Mouse (Mus musculus) embryonic facial prominence, embryonic 13.5 days (tissue): ENCODE data around the gene Gm10260. TPM values are rescaled to one million over a fixed set of nuclear protein-coding genes. Genes with fewer than 3 reads are reported as not detected.

Source experiments
- ATAC-seq: fragments of 200-750 bp; cut with Nextera tagmentation; 2 replicates; pipeline ENCODE4 v1.8.0; 2017; ENCODE audit warnings: low read depth; ENCODE audit not compliant: insufficient number of reproducible peaks, insufficient read depth, low FRiP score, low TSS enrichment
- H3K27ac ChIP-seq: fragments of 300-500 bp; sonication (generic); 2 replicates; pipeline ENCODE4 v1.5.1; 2015; ENCODE audit warnings: moderate library complexity, mild to moderate bottlenecking, inconsistent platforms
- H3K27me3 ChIP-seq: fragments of 300-500 bp; sonication (generic); 2 replicates; pipeline ENCODE4 v1.6.1; 2015; ENCODE audit warnings: mild to moderate bottlenecking, inconsistent platforms
- H3K36me3 ChIP-seq: fragments of 300-500 bp; sonication (generic); 2 replicates; pipeline ENCODE4 v1.6.1; 2015; ENCODE audit warnings: mild to moderate bottlenecking, inconsistent platforms
- H3K4me1 ChIP-seq: fragments of 300-500 bp; sonication (generic); 2 replicates; pipeline ENCODE4 v1.6.1; 2015; ENCODE audit warnings: inconsistent platforms
- H3K4me2 ChIP-seq: fragments of 300-500 bp; sonication (generic); 2 replicates; pipeline ENCODE4 v1.6.1; 2015; ENCODE audit warnings: moderate library complexity, mild to moderate bottlenecking, inconsistent platforms
- H3K4me3 ChIP-seq: fragments of 300-500 bp; sonication (generic); 2 replicates; pipeline ENCODE4 v1.5.1; 2015; ENCODE audit warnings: mild to moderate bottlenecking, inconsistent platforms
- H3K9ac ChIP-seq: fragments of 300-500 bp; sonication (generic); 2 replicates; pipeline ENCODE4 v1.6.1; 2015; ENCODE audit warnings: mild to moderate bottlenecking, inconsistent platforms
- H3K9me3 ChIP-seq: fragments of 300-500 bp; sonication (generic); 2 replicates; pipeline ENCODE4 v1.6.1; 2016; ENCODE audit warnings: inconsistent platforms
- WGBS: fragments of 180-500 bp; shearing (Covaris S2); methylation state at CpG from one replicate; pipeline ENCODE4 v1.1.7; 2015; ENCODE audit warnings: mixed read lengths; 5-methylcytosine and 5-hydroxymethylcytosine counted together
- polyA plus RNA-seq: library from polyadenylated mRNA; unstranded; fragments of >200 nt; fragmentation: Nextera tagmentation; extraction: Ambion mirVana; gene quantifications from 2 replicates; pipeline ENCODE4 v1.2.1, GENCODE M21; 2015

Gm10260 gene
- polyA plus RNA-seq, 1 experiment from 2014 or later: 1.4 TPM

DNA sequence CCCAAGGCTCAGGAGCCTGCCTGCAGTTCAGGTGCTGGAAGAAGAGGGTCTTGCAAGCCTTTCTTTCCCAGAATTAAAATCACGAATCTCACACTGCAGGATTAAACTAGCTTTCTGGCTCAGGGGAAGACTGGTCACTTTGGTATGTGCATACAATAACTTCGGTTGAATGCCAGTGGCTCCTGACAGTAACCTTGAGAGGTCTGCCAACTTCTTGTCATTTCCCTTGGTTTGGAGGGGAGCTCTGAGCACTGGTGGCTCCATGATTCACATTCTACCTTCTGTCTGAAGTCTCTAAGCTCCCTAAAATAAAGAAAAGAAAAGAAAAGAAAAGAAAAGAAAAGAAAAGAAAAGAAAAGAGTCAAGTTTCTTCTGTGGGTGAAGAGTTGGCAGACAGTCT is 16.4 kb downstream of the Gm10260 start:
- Histone ChIP-seq H3K9ac (no peak overlapping the region), H3K4me1 (peaks cover 10% of the 10 kb centered on the region), H3K4me2 (no peak overlapping the region), H3K27ac (no peak overlapping the region), H3K4me3 (no peak overlapping the region), H3K9me3 (no peaks in the 10 kb centered on the region), H3K36me3 (no peaks in the 10 kb centered on the region), H3K27me3 (no peaks in the 10 kb centered on the region)
- no peak for ATAC-seq
- WGBS: 58% methylated on average over 2 of the region's 2 CpGs

DNA sequence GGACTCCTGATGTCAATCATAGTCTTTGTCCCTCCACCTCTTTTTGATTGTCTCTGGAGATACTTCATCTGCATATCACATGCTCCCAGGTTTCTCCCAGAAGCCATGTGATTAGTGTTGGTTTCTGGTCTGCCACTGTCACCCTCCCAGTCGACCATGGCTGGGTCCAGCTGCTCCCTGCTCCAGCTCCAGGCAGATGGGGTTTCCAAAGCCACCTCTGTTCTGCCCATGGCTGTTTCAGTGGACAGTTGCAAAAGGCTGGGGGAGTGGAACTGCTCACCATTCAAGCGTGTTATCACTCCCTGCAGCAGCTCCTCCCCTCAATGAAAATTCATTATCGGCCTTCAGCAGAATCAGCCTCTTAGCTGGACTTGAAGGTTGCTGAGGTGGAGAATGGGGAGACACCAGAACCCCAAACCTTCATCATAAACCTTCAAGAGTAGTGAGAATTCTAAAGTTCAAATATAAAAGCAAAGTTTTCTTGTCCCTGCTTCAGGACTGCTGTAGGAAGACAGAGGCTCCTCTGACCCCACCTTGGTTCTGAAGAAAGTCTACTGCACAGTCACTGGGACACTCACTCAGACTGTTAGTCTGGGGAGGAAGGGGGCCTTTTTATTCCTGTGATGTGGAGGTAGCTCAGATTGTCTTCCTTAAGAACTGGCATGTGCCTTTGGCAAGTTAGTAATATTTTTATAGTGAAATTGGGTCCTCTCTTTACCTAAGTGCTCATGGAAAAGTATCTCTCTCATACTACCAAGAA is 17.0 kb downstream of the Gm10260 start:
- ATAC-seq: no peak
- Histone ChIP-seq H3K4me2 (no peak overlapping the region), H3K9ac (no peak overlapping the region), H3K36me3 (no peaks in the 10 kb centered on the region), H3K4me1 (peaks cover 10% of the 10 kb centered on the region), H3K27ac (no peak overlapping the region), H3K4me3 (no peak overlapping the region), H3K27me3 (no peaks in the 10 kb centered on the region), H3K9me3 (no peaks in the 10 kb centered on the region)
- 66% methylated on average over 3 of the region's 3 CpGs for WGBS

DNA sequence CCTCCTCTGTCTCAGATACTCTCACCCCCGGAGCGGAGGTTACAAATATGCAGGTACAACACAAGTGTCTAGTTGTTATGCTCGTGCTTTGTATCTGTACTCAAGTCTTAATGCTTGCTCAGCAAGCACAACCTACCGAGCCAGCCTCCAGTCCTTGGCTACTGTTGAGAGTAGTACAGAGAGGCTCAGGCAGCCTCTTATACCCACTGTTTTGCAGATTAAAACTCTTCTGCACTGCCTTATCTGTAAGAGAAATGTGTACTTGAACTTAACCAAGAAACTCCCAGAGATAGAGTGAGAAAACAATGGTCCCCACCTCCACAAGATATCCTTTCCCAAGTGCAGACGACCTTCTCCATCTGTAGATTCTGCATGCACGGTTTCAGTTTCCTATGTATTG is 24.5 kb downstream of the Gm10260 start:
- Histone ChIP-seq H3K36me3 (no peaks in the 10 kb centered on the region), H3K27ac (no peak overlapping the region), H3K4me3 (no peak overlapping the region), H3K9ac (no peak overlapping the region), H3K27me3 (no peaks in the 10 kb centered on the region), H3K4me2 (no peak overlapping the region), H3K9me3 (no peaks in the 10 kb centered on the region), H3K4me1 (no peaks in the 10 kb centered on the region)
- WGBS: 91% methylated on average over 6 of the region's 6 CpGs
- no peak for ATAC-seq

DNA sequence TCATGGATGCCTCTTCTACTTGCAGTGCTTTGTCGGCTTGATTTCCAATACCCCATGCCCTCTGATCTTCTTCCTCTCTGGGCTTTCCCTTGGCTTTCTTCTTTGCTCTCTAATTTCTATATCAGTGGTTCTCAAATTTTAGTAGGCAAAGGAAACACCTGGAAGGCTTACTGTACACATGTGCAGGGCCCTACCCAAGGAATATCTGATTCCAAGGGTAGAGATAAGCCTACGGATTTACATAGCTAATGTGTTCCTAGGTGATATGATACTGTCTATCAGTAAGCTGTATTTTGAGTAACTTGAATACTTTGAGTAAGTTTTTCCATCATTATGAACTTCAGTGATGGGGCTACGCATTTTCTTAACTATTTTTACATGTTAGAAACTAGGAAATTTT is 25.7 kb downstream of the Gm10260 start:
- no peak for ATAC-seq
- no peak overlapping the region for H3K27ac ChIP-seq
- WGBS: 90% methylated on average over 3 of the region's 3 CpGs
- H3K4me1 ChIP-seq: no peaks in the 10 kb centered on the region
- no peaks in the 10 kb centered on the region for H3K27me3 ChIP-seq
- H3K4me2 ChIP-seq: no peak overlapping the region
- no peak overlapping the region for H3K9ac ChIP-seq
- no peak overlapping the region for H3K4me3 ChIP-seq
- H3K9me3 ChIP-seq: no peaks in the 10 kb centered on the region
- no peaks in the 10 kb centered on the region for H3K36me3 ChIP-seq

DNA sequence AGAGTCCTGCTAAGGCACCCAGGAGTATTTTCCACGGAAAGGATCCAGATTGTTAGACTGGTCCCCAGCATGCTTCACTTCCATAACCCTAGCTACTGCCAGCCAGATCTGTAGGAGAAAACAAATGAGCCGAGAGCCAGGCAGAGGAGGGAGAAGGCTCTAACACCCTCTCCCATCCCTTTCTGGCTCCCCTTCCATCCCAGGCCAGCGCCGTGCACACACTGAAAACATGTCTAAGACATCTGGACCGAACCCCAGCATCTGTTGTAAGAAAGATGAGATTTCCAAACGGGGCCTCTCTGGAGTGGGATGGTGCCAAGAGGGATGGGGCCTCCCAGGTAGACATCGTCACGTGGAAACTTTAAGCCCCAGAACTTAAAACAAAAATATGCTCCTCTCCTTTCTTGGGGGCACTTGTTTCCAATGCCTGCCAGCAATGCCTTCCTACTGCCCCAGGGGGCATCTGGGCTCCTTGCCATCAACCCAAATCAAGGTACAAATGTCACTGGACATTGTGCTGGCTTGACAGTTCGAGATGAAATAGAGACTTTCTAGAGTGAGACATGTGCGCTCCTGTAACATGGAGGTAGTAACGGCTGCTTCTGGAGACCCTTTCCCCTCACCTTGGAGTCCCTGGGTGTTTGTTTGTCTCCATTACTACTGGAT is 35.1 kb downstream of the Gm10260 start:
- ATAC-seq: 0 out of 2 replicates have a peak, but pooled peaks have one; percentile 48
- Histone ChIP-seq H3K9ac (no peak overlapping the region), H3K27ac (peak overlapping the region; percentile 36; the same call in 1 of the 2 replicates), H3K4me2 (no peak overlapping the region), H3K27me3 (no peaks in the 10 kb centered on the region), H3K9me3 (no peaks in the 10 kb centered on the region), H3K36me3 (no peaks in the 10 kb centered on the region), H3K4me1 (peaks cover 13% of the 10 kb centered on the region; the same call in 1 of the 2 replicates), H3K4me3 (no peak overlapping the region)
- 62% methylated on average over 11 of the region's 11 CpGs for WGBS

DNA sequence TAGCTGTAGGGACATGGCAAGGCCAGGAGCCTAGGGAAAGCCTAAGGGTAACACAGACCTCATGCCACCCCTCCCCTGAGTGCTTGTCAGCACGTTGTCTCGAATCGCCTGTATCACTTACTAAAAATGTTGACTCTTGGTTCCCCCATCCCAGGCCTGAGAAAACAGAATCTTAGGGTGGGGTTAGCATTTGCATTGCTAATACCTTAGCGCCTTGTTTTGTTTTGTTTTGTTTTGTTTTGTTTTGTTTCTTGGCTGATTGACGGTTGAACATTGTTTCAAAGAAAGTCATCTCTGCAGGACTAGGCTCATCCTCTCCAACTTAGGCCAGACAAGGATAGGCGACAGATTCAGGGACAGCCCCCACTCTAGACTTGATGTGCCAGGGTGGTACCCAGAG is 35.9 kb downstream of the Gm10260 start:
- Histone ChIP-seq H3K4me1 (peaks cover 13% of the 10 kb centered on the region; the same call in 1 of the 2 replicates), H3K9me3 (no peaks in the 10 kb centered on the region), H3K36me3 (no peaks in the 10 kb centered on the region), H3K4me2 (no peak overlapping the region), H3K4me3 (no peak overlapping the region), H3K27me3 (no peaks in the 10 kb centered on the region), H3K27ac (no peak overlapping the region), H3K9ac (no peak overlapping the region)
- WGBS: 61% methylated on average over 6 of the region's 6 CpGs
- no peak for ATAC-seq

DNA sequence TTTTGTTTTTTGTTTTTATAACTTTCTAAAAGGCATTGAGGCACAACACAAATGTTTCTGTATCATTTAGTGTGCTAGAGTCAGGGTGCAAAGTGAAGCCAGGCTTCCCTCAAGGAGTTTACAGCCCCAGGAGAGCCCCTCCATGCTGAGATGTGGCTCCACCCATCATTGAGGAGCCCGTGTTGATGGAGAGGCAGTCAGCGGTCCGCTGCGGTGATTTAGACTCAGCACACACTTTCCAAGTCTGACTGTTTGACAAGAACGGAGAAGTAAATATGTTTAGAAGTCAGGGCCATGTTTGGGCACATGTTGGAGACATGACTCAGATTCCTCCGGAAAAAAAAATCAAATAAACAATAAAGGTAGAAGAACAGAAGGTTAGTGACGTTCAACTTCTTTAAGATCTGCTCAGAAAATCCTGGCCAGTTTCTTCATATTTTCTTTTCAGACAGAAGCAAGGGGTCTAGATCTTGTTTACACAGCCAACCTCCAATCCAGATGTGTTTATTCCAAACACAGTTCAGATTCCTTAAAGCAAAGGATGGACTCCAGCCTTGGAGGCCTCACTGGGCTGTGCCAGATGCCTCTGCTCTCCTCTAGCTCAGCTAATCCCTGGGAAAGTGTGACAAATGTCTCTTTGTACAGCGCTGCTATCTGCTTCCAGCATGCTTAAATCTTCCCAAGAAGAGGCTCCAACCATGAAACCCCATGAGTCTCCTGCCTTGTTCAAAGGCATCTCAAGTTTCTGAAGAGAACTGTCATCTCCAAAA is 47.7 kb downstream of the Gm10260 start:
- Histone ChIP-seq H3K27me3 (no peaks in the 10 kb centered on the region), H3K4me1 (peaks cover 4% of the 10 kb centered on the region; the same call in 1 of the 2 replicates), H3K36me3 (no peaks in the 10 kb centered on the region), H3K4me2 (no peak overlapping the region), H3K27ac (no peak overlapping the region), H3K4me3 (no peak overlapping the region), H3K9me3 (no peaks in the 10 kb centered on the region; the same call in 1 of the 2 replicates), H3K9ac (no peak overlapping the region)
- WGBS: 68% methylated on average over 8 of the region's 8 CpGs
- ATAC-seq: no peak

DNA sequence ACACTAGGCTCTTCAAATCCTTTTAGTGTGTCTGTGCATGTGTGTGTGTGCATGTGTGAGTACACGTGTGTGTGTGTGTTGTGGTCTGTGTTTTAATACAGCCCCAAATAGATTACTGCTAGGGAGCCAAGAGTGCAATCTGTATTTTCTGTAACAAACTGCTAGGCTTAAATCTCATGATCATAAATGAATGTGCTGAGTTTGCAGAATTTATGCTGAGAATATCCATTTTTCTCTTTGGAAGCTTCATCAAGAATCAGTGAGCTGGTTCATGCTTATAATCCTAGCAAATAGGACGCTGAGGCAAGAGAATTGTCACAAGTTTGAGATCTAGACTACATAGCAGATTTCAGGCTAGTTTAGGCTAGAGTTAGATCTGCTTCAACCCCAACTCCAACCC is 48.9 kb downstream of the Gm10260 start:
- WGBS: 86% methylated on average over 2 of the region's 2 CpGs
- H3K9me3 ChIP-seq: no peaks in the 10 kb centered on the region; the same call in 1 of the 2 replicates
- ATAC-seq: no peak
- no peak overlapping the region for H3K27ac ChIP-seq
- no peak overlapping the region for H3K4me3 ChIP-seq
- H3K4me1 ChIP-seq: peaks cover 4% of the 10 kb centered on the region; the same call in 1 of the 2 replicates
- no peak overlapping the region for H3K9ac ChIP-seq
- no peaks in the 10 kb centered on the region for H3K27me3 ChIP-seq
- H3K4me2 ChIP-seq: no peak overlapping the region
- no peaks in the 10 kb centered on the region for H3K36me3 ChIP-seq
